Mouse (Mus musculus): ENCODE data around the gene Scd2.
"Not testable (repeated sequence)": the region's sequence is repeated elsewhere in the genome, so short reads cannot be mapped to it uniquely, and the experiment has no call there.

The Scd2 gene

GRCm38 (mm10) chr19:44309351-44310154 is 16.1 kb downstream of the Scd2 start:
- in situ Hi-C loops (cut with MboI; ENCODE audit: unreplicated experiment in 2 of 2), result no loop called here

- in situ Hi-C loops (cut with MboI; ENCODE audit: unreplicated experiment in 2 of 2), result not testable (repeated sequence)
Measured at GRCm38 (mm10) chr19:44310155-44310575, 16.7 kb downstream of the Scd2 start.

GRCm38 (mm10) chr19:44310814-44311213 is 17.3 kb downstream of the Scd2 start:
- in situ Hi-C loops (cut with MboI; ENCODE audit: unreplicated experiment in 2 of 2), result no loop called here

GRCm38 (mm10) chr19:44311306-44312006 is 18.0 kb downstream of the Scd2 start:
- in situ Hi-C loops (cut with MboI; ENCODE audit: unreplicated experiment in 2 of 2), result no loop called here

DNA sequence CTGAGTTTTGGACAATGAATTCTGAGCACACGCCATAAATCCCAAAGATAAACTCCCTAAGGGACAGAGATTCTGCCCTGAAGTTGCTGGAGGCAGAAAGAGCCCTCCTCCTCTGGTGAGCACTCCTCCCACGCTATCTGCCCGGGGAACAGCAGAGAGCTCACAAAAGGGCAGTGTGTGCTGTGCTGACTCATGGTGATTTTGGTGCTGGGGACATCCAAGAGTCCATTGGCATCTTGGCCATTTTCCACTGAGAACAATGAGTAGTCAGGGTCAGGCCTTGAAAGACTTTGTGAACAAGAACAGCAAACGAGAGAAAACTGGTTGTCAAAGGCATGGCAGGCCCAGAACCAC is 18.5 kb downstream of the Scd2 start:
- in situ Hi-C loops (cut with MboI; ENCODE audit: unreplicated experiment in 2 of 2), result no loop called here

DNA sequence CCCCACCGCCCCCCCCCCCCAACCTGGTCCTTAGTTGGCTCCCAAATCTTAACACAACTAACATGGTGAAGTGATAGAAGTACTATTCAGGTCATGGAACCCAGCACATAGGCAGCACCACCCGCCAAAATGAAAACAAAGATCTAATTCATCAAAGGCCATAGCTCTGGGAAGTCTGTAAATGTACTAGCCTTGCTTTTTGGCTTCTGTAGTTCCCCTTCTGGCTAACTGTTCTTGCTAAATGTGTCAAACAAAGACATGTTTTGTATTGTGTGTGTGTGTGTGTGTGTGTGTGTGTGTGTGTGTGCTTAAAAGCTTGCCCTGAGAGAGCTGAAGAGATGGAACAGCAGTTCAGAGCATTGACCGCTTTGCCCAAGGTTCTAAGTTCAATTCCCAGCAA is 19.6 kb downstream of the Scd2 start:
- in situ Hi-C loops (cut with MboI; ENCODE audit: unreplicated experiment in 2 of 2), result no loop called here

- in situ Hi-C loops (cut with MboI; ENCODE audit: unreplicated experiment in 2 of 2), result no loop called here
Measured at GRCm38 (mm10) chr19:44314327-44314759, 20.9 kb downstream of the Scd2 start.

DNA sequence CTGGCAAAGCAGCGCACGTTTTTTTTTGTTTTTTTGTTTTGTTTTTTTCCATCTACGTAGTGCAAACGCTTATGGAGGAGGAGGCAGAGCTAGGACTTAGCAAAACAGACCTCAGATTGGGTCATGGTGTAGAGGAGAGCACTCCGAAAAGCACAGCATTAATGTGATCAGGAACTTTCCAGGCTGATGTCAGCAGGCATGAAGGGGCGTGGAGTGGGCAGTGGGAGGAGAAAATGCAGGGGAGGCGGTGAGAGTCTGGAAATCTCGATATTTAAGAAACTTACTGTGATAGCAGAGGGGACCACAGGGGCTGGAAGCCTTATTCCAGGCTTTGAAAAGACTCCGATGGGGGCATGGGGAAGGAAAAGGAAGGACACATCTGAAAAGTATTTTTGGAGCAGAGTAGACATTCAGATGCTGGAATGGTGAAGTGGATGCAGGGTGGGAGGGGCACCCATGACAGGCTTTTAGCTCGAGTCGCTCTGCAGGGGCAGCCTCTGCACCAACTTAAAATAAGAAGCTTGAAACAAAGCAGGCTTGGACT is 21.5 kb downstream of the Scd2 start:
- in situ Hi-C loops (cut with MboI; ENCODE audit: unreplicated experiment in 2 of 2), result no loop called here

GRCm38 (mm10) chr19:44316752-44317315 is 23.4 kb downstream of the Scd2 start:
- in situ Hi-C loops (cut with MboI; ENCODE audit: unreplicated experiment in 2 of 2), result no loop called here

- in situ Hi-C loops (cut with MboI; ENCODE audit: unreplicated experiment in 2 of 2), result no loop called here
Measured at GRCm38 (mm10) chr19:44317391-44317790, 23.9 kb downstream of the Scd2 start.

GRCm38 (mm10) chr19:44318545-44318944 is 25.1 kb downstream of the Scd2 start:
- in situ Hi-C loops (cut with MboI; ENCODE audit: unreplicated experiment in 2 of 2), result no loop called here

- in situ Hi-C loops (cut with MboI; ENCODE audit: unreplicated experiment in 2 of 2), result no loop called here
Measured at GRCm38 (mm10) chr19:44320316-44320715, 26.8 kb downstream of the Scd2 start.

DNA sequence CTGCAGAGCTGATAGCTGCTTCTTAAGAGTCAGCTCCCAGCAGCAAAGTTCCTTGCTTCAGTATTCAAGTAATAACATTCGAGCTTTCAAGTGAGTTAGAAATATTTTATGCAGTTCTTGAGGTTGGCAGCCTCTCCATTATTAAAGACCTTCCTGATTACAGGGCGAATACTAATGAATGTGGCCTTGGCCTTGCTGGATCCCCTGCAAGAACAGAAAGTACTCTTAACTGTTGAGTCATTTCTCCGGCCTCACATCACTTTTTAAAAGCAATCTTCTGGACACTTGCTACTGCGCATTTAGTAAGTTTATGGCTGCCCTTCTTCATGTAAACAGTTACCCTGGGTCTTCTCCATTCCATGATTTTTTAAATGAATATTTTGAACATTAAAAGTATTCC is 27.7 kb downstream of the Scd2 start:
- in situ Hi-C loops (cut with MboI; ENCODE audit: unreplicated experiment in 2 of 2), result no loop called here

GRCm38 (mm10) chr19:44321631-44322030 is 28.2 kb downstream of the Scd2 start:
- in situ Hi-C loops (cut with MboI; ENCODE audit: unreplicated experiment in 2 of 2), result no loop called here

DNA sequence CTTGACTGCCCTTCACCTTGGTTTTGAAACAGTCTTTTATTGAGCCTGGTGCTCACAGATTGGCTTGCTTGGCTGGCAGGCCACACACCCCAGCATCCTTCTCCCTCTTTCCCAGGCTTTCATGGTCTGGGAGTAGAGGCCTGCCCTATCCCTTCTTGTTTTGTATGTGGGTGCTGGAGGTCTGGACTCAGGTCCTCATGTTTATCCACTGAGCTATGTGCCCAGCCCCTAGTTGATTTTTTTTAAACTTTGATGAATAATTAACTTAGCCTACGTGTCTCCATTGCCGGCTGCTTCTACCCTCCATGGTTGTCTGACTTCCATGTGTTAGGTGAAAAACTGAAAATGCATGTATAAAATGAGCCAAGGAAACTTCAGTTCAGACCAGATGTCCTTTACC is 36.1 kb downstream of the Scd2 start:
- in situ Hi-C loops (cut with MboI; ENCODE audit: unreplicated experiment in 2 of 2), result loop anchor here in 1 of 2 experiments (25.0 kb wide), 1 partner anchor 433 kb away; the partner anchor contains the start of gene Pax2

GRCm38 (mm10) chr19:44331128-44331527 is 37.7 kb downstream of the Scd2 start:
- in situ Hi-C loops (cut with MboI; ENCODE audit: unreplicated experiment in 2 of 2), result loop anchor here in 1 of 2 experiments (25.0 kb wide), 1 partner anchor 431 kb away; the partner anchor contains the start of gene Pax2

DNA sequence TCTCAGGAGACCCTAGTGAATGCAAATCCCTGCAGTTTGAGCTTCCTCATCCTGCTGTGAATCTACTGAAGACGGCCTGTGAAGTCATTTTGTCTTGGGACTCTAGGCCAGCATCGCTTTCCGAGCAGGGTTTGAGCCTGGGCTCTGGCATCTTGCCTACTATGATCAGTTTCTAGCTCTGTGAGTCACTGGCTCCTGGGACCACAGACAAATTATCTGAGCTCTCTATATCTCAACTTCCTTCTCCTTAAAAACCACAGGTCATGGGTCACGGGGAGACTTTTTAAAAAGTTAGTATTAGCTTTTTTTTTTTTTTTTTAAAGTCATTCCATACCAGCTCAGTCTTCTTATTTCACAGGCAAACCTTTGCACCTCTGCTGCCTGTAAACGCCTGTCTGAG is 38.4 kb downstream of the Scd2 start:
- in situ Hi-C loops (cut with MboI; ENCODE audit: unreplicated experiment in 2 of 2), result loop anchor here in 1 of 2 experiments (25.0 kb wide), 1 partner anchor 430 kb away; the partner anchor contains the start of gene Pax2

DNA sequence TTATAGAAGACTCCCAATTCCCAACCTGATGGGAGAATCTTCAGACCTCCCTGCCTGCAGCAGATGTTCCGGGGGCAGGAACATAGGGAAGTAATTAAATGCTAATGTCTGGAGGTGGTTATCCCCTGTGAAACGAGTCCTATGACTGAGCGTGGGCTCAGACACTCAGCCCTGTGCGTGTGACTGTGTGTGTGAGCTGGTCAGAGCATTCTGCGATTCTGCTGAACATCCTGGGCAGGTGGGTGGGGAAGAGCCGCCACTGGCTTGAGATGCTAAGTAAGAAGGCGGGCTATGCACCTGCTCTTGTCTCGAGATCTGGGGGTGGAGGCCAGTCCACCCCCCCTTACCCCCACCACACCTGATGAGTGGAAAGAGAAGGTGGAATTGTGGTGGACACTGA is 38.9 kb downstream of the Scd2 start:
- in situ Hi-C loops (cut with MboI; ENCODE audit: unreplicated experiment in 2 of 2), result loop anchor here in 1 of 2 experiments (25.0 kb wide), 1 partner anchor 430 kb away; the partner anchor contains the start of gene Pax2

GRCm38 (mm10) chr19:44332833-44333623 is 39.6 kb downstream of the Scd2 start, which contains the start of gene Scd4:
TSS of gene Scd4 (plus strand) at chr19:44333092.
- in situ Hi-C loops (cut with MboI; ENCODE audit: unreplicated experiment in 2 of 2), result loop anchor here in 1 of 2 experiments (25.0 kb wide), 1 partner anchor 429 kb away; the partner anchor contains the start of gene Pax2

- in situ Hi-C loops (cut with MboI; ENCODE audit: unreplicated experiment in 2 of 2), result loop anchor here in 1 of 2 experiments (25.0 kb wide), 1 partner anchor 428 kb away; the partner anchor contains the start of gene Pax2
Measured at GRCm38 (mm10) chr19:44333991-44334390, 40.5 kb downstream of the Scd2 start.

Measured in v-Abl transformed pro-B cells (cell line).